Mouse (Mus musculus): ENCODE results near the gene Ak3. TPM values are rescaled to one million over a fixed set of nuclear protein-coding genes. Genes with fewer than 3 reads are reported as not detected.

Ak3 gene
- polyA plus RNA-seq, 1 experiment from 2014 or later: 90.6 TPM

GRCm38 (mm10) chr19:29049401-29050075 lies 1.8 kb upstream of the Ak3 start:
- H3K4me3 ChIP-seq (ENCODE audit: low read depth, low read length): no peak overlapping the region
- DNase-seq (ENCODE audit: low spot score) (no peak), ATAC-seq (replicated peaks; ENCODE audit: low FRiP score) (no peak)
- H3K4me1 ChIP-seq (replicated peaks; ENCODE audit: control insufficient read depth, insufficient read depth, low read length): peaks cover 24% of the 10 kb centered on the region
- 74% methylated on average over 12 of the region's 12 CpGs for WGBS
- H3K27ac ChIP-seq (ENCODE audit: low read depth, low read length): no peak overlapping the region
- H3K9ac ChIP-seq (ENCODE audit: low read depth, low read length): no peak overlapping the region
- H3K9me3 ChIP-seq (ENCODE audit: control insufficient read depth, low read length): no peaks in the 10 kb centered on the region
- no peaks in the 10 kb centered on the region for H3K36me3 ChIP-seq (ENCODE audit: control insufficient read depth, insufficient read depth, low read length)
- H3K27me3 ChIP-seq (replicated peaks; ENCODE audit: control insufficient read depth, insufficient read depth, low read length): no peaks in the 10 kb centered on the region
- H3K4me2 ChIP-seq: no peak overlapping the region

GRCm38 (mm10) chr19:29046961-29047333 lies 814 bp downstream of the Ak3 start:
- peaks cover 17% of the 10 kb centered on the region for H3K4me1 ChIP-seq (replicated peaks; ENCODE audit: control insufficient read depth, insufficient read depth, low read length)

GRCm38 (mm10) chr19:29045956-29046650 lies 1.7 kb downstream of the Ak3 start:
- Histone ChIP-seq H3K4me2 (peak overlapping the region; percentile 82), H3K4me1 (replicated peaks; ENCODE audit: control insufficient read depth, insufficient read depth, low read length) (peaks cover 15% of the 10 kb centered on the region), H3K27me3 (replicated peaks; ENCODE audit: control insufficient read depth, insufficient read depth, low read length) (no peaks in the 10 kb centered on the region), H3K27ac (ENCODE audit: low read depth, low read length) (no peak overlapping the region), H3K9ac (ENCODE audit: low read depth, low read length) (no peak overlapping the region; the same call in 1 of the 2 replicates), H3K4me3 (ENCODE audit: low read depth, low read length) (peak overlapping the region; percentile 97), H3K36me3 (ENCODE audit: control insufficient read depth, insufficient read depth, low read length) (no peaks in the 10 kb centered on the region), H3K9me3 (ENCODE audit: control insufficient read depth, low read length) (no peaks in the 10 kb centered on the region)
- no peak for ATAC-seq (replicated peaks; ENCODE audit: low FRiP score)
- WGBS: 54% methylated on average over 15 of the region's 15 CpGs
- no peak for DNase-seq (ENCODE audit: low spot score)

More at GRCm38 (mm10) chr19:29046961-29047333, 814 bp downstream of the Ak3 start:
- 19% methylated on average over 4 of the region's 4 CpGs for WGBS
- peak overlapping the region; percentile 82 for H3K4me2 ChIP-seq
- no peaks in the 10 kb centered on the region for H3K27me3 ChIP-seq (replicated peaks; ENCODE audit: control insufficient read depth, insufficient read depth, low read length)
- peak overlapping the region; percentile 78 for H3K27ac ChIP-seq (ENCODE audit: low read depth, low read length)
- ATAC-seq (replicated peaks; ENCODE audit: low FRiP score) (no peak), DNase-seq (ENCODE audit: low spot score) (no peak)
- peak overlapping the region; percentile 97 for H3K4me3 ChIP-seq (ENCODE audit: low read depth, low read length)
- H3K9ac ChIP-seq (ENCODE audit: low read depth, low read length): peak overlapping the region; percentile 98
- H3K36me3 ChIP-seq (ENCODE audit: control insufficient read depth, insufficient read depth, low read length): no peaks in the 10 kb centered on the region
- H3K9me3 ChIP-seq (ENCODE audit: control insufficient read depth, low read length): no peaks in the 10 kb centered on the region

GRCm38 (mm10) chr19:29045369-29045768 lies 2.4 kb downstream of the Ak3 start:
- Histone ChIP-seq H3K4me3 (ENCODE audit: low read depth, low read length) (no peak overlapping the region), H3K4me1 (replicated peaks; ENCODE audit: control insufficient read depth, insufficient read depth, low read length) (peaks cover 15% of the 10 kb centered on the region), H3K27me3 (replicated peaks; ENCODE audit: control insufficient read depth, insufficient read depth, low read length) (no peaks in the 10 kb centered on the region), H3K9me3 (ENCODE audit: control insufficient read depth, low read length) (no peaks in the 10 kb centered on the region), H3K4me2 (peak overlapping the region; percentile 82; the same call in 1 of the 2 replicates), H3K9ac (ENCODE audit: low read depth, low read length) (no peak overlapping the region), H3K27ac (ENCODE audit: low read depth, low read length) (no peak overlapping the region), H3K36me3 (ENCODE audit: control insufficient read depth, insufficient read depth, low read length) (no peaks in the 10 kb centered on the region)
- ATAC-seq (replicated peaks; ENCODE audit: low FRiP score) (no peak), DNase-seq (ENCODE audit: low spot score) (no peak)
- WGBS: 73% methylated on average over 4 of the region's 4 CpGs

GRCm38 (mm10) chr19:29044353-29044768 lies 3.4 kb downstream of the Ak3 start:
- no peak overlapping the region for H3K4me2 ChIP-seq
- no peak overlapping the region for H3K4me3 ChIP-seq (ENCODE audit: low read depth, low read length)
- H3K27ac ChIP-seq (ENCODE audit: low read depth, low read length): no peak overlapping the region
- peaks cover 15% of the 10 kb centered on the region for H3K4me1 ChIP-seq (replicated peaks; ENCODE audit: control insufficient read depth, insufficient read depth, low read length)
- H3K9ac ChIP-seq (ENCODE audit: low read depth, low read length): no peak overlapping the region
- 67% methylated on average over 9 of the region's 9 CpGs for WGBS
- no peaks in the 10 kb centered on the region for H3K36me3 ChIP-seq (ENCODE audit: control insufficient read depth, insufficient read depth, low read length)
- ATAC-seq (replicated peaks; ENCODE audit: low FRiP score) (no peak), DNase-seq (ENCODE audit: low spot score) (no peak)
- H3K27me3 ChIP-seq (replicated peaks; ENCODE audit: control insufficient read depth, insufficient read depth, low read length): no peaks in the 10 kb centered on the region
- H3K9me3 ChIP-seq (ENCODE audit: control insufficient read depth, low read length): no peaks in the 10 kb centered on the region

- DNase-seq (ENCODE audit: low spot score) (no peak), ATAC-seq (replicated peaks; ENCODE audit: low FRiP score) (no peak)
- 88% methylated on average over 9 of the region's 9 CpGs for WGBS
- Histone ChIP-seq H3K36me3 (ENCODE audit: control insufficient read depth, insufficient read depth, low read length) (peaks cover 3% of the 10 kb centered on the region; the same call in 1 of the 2 replicates), H3K9ac (ENCODE audit: low read depth, low read length) (no peak overlapping the region), H3K27ac (ENCODE audit: low read depth, low read length) (no peak overlapping the region), H3K4me3 (ENCODE audit: low read depth, low read length) (no peak overlapping the region), H3K4me1 (replicated peaks; ENCODE audit: control insufficient read depth, insufficient read depth, low read length) (peaks cover 8% of the 10 kb centered on the region), H3K9me3 (ENCODE audit: control insufficient read depth, low read length) (no peaks in the 10 kb centered on the region), H3K27me3 (replicated peaks; ENCODE audit: control insufficient read depth, insufficient read depth, low read length) (no peaks in the 10 kb centered on the region), H3K4me2 (no peak overlapping the region)
Observed at GRCm38 (mm10) chr19:29042647-29043046, 5.1 kb downstream of the Ak3 start.

- no peak overlapping the region for H3K4me3 ChIP-seq (ENCODE audit: low read depth, low read length)
- DNase-seq (ENCODE audit: low spot score) (no peak), ATAC-seq (replicated peaks; ENCODE audit: low FRiP score) (no peak)
- no peaks in the 10 kb centered on the region for H3K27me3 ChIP-seq (replicated peaks; ENCODE audit: control insufficient read depth, insufficient read depth, low read length)
- no peak overlapping the region for H3K9ac ChIP-seq (ENCODE audit: low read depth, low read length)
- H3K4me1 ChIP-seq (replicated peaks; ENCODE audit: control insufficient read depth, insufficient read depth, low read length): peaks cover 8% of the 10 kb centered on the region
- no peak overlapping the region for H3K27ac ChIP-seq (ENCODE audit: low read depth, low read length)
- H3K9me3 ChIP-seq (ENCODE audit: control insufficient read depth, low read length): no peaks in the 10 kb centered on the region
- H3K4me2 ChIP-seq: no peak overlapping the region
- peaks cover 8% of the 10 kb centered on the region; the same call in 1 of the 2 replicates for H3K36me3 ChIP-seq (ENCODE audit: control insufficient read depth, insufficient read depth, low read length)
- WGBS: 81% methylated on average over 6 of the region's 6 CpGs
Observed at GRCm38 (mm10) chr19:29042143-29042542, 5.6 kb downstream of the Ak3 start.

GRCm38 (mm10) chr19:29040206-29040605 lies 7.6 kb downstream of the Ak3 start:
- Histone ChIP-seq H3K4me2 (no peak overlapping the region), H3K9me3 (ENCODE audit: control insufficient read depth, low read length) (no peaks in the 10 kb centered on the region), H3K4me3 (ENCODE audit: low read depth, low read length) (no peak overlapping the region), H3K27me3 (replicated peaks; ENCODE audit: control insufficient read depth, insufficient read depth, low read length) (no peaks in the 10 kb centered on the region), H3K4me1 (replicated peaks; ENCODE audit: control insufficient read depth, insufficient read depth, low read length) (no peaks in the 10 kb centered on the region), H3K36me3 (ENCODE audit: control insufficient read depth, insufficient read depth, low read length) (peaks cover 13% of the 10 kb centered on the region), H3K27ac (ENCODE audit: low read depth, low read length) (no peak overlapping the region), H3K9ac (ENCODE audit: low read depth, low read length) (no peak overlapping the region)
- no peak for DNase-seq (ENCODE audit: low spot score)
- 87% methylated on average over 4 of the region's 4 CpGs for WGBS
- no peak for ATAC-seq (replicated peaks; ENCODE audit: low FRiP score)

- DNase-seq (ENCODE audit: low spot score): no peak
- Histone ChIP-seq H3K27ac (ENCODE audit: low read depth, low read length) (no peak overlapping the region), H3K4me2 (no peak overlapping the region), H3K9ac (ENCODE audit: low read depth, low read length) (no peak overlapping the region), H3K4me1 (replicated peaks; ENCODE audit: control insufficient read depth, insufficient read depth, low read length) (no peaks in the 10 kb centered on the region), H3K4me3 (ENCODE audit: low read depth, low read length) (no peak overlapping the region), H3K36me3 (ENCODE audit: control insufficient read depth, insufficient read depth, low read length) (peaks cover 16% of the 10 kb centered on the region), H3K27me3 (replicated peaks; ENCODE audit: control insufficient read depth, insufficient read depth, low read length) (no peaks in the 10 kb centered on the region), H3K9me3 (ENCODE audit: control insufficient read depth, low read length) (no peaks in the 10 kb centered on the region)
- no peak for ATAC-seq (replicated peaks; ENCODE audit: low FRiP score)
Observed at GRCm38 (mm10) chr19:29039334-29039733, 8.4 kb downstream of the Ak3 start.

All from liver, embryonic 11.5 days (tissue).